In the genomic region with DNA sequence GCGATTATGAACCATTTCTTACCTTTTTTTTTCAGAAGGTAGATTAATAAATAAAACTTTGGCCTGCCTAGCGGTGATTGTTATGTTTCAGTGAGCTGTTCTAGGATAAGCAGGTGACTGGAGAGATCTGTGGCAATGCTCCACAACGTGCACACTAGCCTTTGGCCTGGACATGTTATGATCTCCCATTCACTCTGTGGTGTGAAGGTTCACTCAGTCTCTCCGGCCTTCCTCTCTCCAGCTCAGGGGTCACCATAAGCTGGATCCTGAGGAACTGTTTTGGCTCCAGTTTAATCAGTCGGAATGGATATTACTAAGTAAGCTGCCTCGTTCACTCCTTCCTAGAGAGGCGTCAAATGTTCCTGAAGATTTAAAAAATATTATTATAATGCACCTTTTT, we compare ENCODE assay signal across 15 mouse cellular contexts.
DNase-seq lines count a peak whose midpoint lies in the region; ATAC-seq and TF ChIP-seq lines count a peak whose summit lies in the region.
"Had no signal": no experiment of that assay in that cellular context is flagged by ENCODE, and none has a peak within 500 bp of the region (broad histone marks: within the 10 kb centered on the region; RNA-seq: fewer than 3 reads in every experiment).

No protein-coding gene starts in this region.

- H3K4me2 ChIP-seq in forebrain, embryonic 13.5 days = no peak overlapping the region
- H3K4me2 ChIP-seq in hindbrain, embryonic 12.5 days (replicated peaks) = no peak overlapping the region
- no peak overlapping the region for H3K4me2 ChIP-seq in liver, embryonic 11.5 days
- no peak overlapping the region for H3K4me2 ChIP-seq in hindbrain, postnatal 0 days (ENCODE audit: low read depth, low read length)
- H3K4me2 ChIP-seq: heart, embryonic 13.5 days; lung, embryonic 14.5 days; stomach, embryonic 15.5 days had no signal

- peak overlapping the region; percentile 73 for H3K27ac ChIP-seq in forebrain, embryonic 13.5 days
- H3K27ac ChIP-seq in forebrain, embryonic 10.5 days = no peak overlapping the region
- no peak overlapping the region for H3K27ac ChIP-seq in hindbrain, embryonic 12.5 days
- no peak overlapping the region for H3K27ac ChIP-seq in hindbrain, embryonic 10.5 days
- H3K27ac ChIP-seq in liver, adult 2 months (replicated peaks; ENCODE audit: insufficient read depth, low read depth, low read length) = 0 out of 2 replicates have a peak overlapping the region, but pooled peaks have one; percentile 11
- no peak overlapping the region for H3K27ac ChIP-seq in liver, embryonic 11.5 days (ENCODE audit: low read depth, low read length)
- H3K27ac ChIP-seq in hindbrain, postnatal 0 days = peak overlapping the region; percentile 80; the same call in 1 of the 2 replicates
- H3K27ac ChIP-seq: heart, embryonic 13.5 days; stomach, embryonic 15.5 days had no signal

- no peak for DNase-seq in forebrain, embryonic 10.5 days (ENCODE audit: extremely low spot score, low spot score)
- no peak for DNase-seq in hindbrain, embryonic 10.5 days (ENCODE audit: low spot score)
- peak; percentile 98 for DNase-seq in liver, adult 2 months (ENCODE audit: extremely low read depth, low read depth, low spot score)
- DNase-seq in liver, embryonic 11.5 days (ENCODE audit: low spot score) = no peak
- no peak for DNase-seq in hindbrain, postnatal 0 days (ENCODE audit: low spot score)
- no peak for DNase-seq in frontal cortex, postnatal 14 days (ENCODE audit: low spot score in 2 of 2)
- DNase-seq: cerebellum, adult 11 months; lung, embryonic 14.5 days; retina, postnatal 1 day had no signal

- WGBS in forebrain, embryonic 13.5 days = 85% methylated on average over 7 of the region's 7 CpGs
- 90% methylated on average over 7 of the region's 7 CpGs for WGBS in forebrain, embryonic 10.5 days
- 87% methylated on average over 7 of the region's 7 CpGs for WGBS in hindbrain, embryonic 12.5 days
- WGBS in hindbrain, embryonic 10.5 days = 95% methylated on average over 7 of the region's 7 CpGs
- 26% methylated on average over 7 of the region's 7 CpGs for WGBS in liver, adult 2 months
- 82% methylated on average over 7 of the region's 7 CpGs for WGBS in liver, embryonic 11.5 days
- WGBS in hindbrain, postnatal 0 days = 64% methylated on average over 7 of the region's 7 CpGs

- ATAC-seq in forebrain, embryonic 13.5 days = no peak
- 0 out of 2 replicates have a peak, but pooled peaks have one; percentile 24 for ATAC-seq in hindbrain, embryonic 12.5 days (ENCODE audit: low FRiP score)
- ATAC-seq in liver, embryonic 11.5 days (replicated peaks; ENCODE audit: low FRiP score) = no peak
- ATAC-seq in hindbrain, postnatal 0 days = no peak
- ATAC-seq: intestine, embryonic 16.5 days; midbrain, embryonic 16.5 days had no signal

- peaks cover 71% of the 10 kb centered on the region for H3K4me1 ChIP-seq in forebrain, embryonic 13.5 days
- H3K4me1 ChIP-seq in forebrain, embryonic 10.5 days = peaks cover 11% of the 10 kb centered on the region; the same call in 1 of the 2 replicates
- H3K4me1 ChIP-seq in hindbrain, embryonic 12.5 days = peaks cover 15% of the 10 kb centered on the region
- H3K4me1 ChIP-seq in hindbrain, embryonic 10.5 days (replicated peaks) = no peaks in the 10 kb centered on the region
- peaks cover 19% of the 10 kb centered on the region for H3K4me1 ChIP-seq in liver, adult 2 months (ENCODE audit: control insufficient read depth, insufficient read depth, low read length)
- no peaks in the 10 kb centered on the region for H3K4me1 ChIP-seq in liver, embryonic 11.5 days (replicated peaks; ENCODE audit: control insufficient read depth, insufficient read depth, low read length)
- peaks cover 24% of the 10 kb centered on the region for H3K4me1 ChIP-seq in hindbrain, postnatal 0 days (ENCODE audit: insufficient read depth, low read length)
- H3K4me1 ChIP-seq: stomach, embryonic 15.5 days had no signal

- no peak overlapping the region for H3K9ac ChIP-seq in forebrain, embryonic 13.5 days
- H3K9ac ChIP-seq in hindbrain, embryonic 12.5 days = no peak overlapping the region
- no peak overlapping the region for H3K9ac ChIP-seq in liver, adult 2 months (ENCODE audit: low read depth, low read length)
- no peak overlapping the region for H3K9ac ChIP-seq in liver, embryonic 11.5 days (ENCODE audit: low read depth, low read length)
- H3K9ac ChIP-seq in hindbrain, postnatal 0 days (replicated peaks; ENCODE audit: low read length) = no peak overlapping the region
- H3K9ac ChIP-seq: heart, embryonic 13.5 days; lung, embryonic 14.5 days; stomach, embryonic 15.5 days had no signal

- H3K4me3 ChIP-seq in forebrain, embryonic 13.5 days = no peak overlapping the region
- H3K4me3 ChIP-seq in forebrain, embryonic 10.5 days = no peak overlapping the region
- no peak overlapping the region for H3K4me3 ChIP-seq in hindbrain, embryonic 12.5 days
- no peak overlapping the region for H3K4me3 ChIP-seq in hindbrain, embryonic 10.5 days
- no peak overlapping the region for H3K4me3 ChIP-seq in liver, adult 2 months (ENCODE audit: insufficient read depth, low read depth, low read length)
- H3K4me3 ChIP-seq in liver, embryonic 11.5 days (ENCODE audit: low read depth, low read length) = no peak overlapping the region
- H3K4me3 ChIP-seq in hindbrain, postnatal 0 days (ENCODE audit: low read length) = no peak overlapping the region
- H3K4me3 ChIP-seq: heart, embryonic 13.5 days; stomach, embryonic 15.5 days had no signal

- no peaks in the 10 kb centered on the region for H3K27me3 ChIP-seq in forebrain, embryonic 13.5 days
- H3K27me3 ChIP-seq in forebrain, embryonic 10.5 days (ENCODE audit: poor library complexity, severe bottlenecking) = no peaks in the 10 kb centered on the region
- no peaks in the 10 kb centered on the region for H3K27me3 ChIP-seq in hindbrain, embryonic 12.5 days
- H3K27me3 ChIP-seq in hindbrain, embryonic 10.5 days (ENCODE audit: insufficient read depth, poor library complexity, severe bottlenecking) = no peaks in the 10 kb centered on the region
- no peaks in the 10 kb centered on the region for H3K27me3 ChIP-seq in liver, adult 2 months (ENCODE audit: control insufficient read depth, insufficient read depth, low read length)
- no peaks in the 10 kb centered on the region for H3K27me3 ChIP-seq in liver, embryonic 11.5 days (replicated peaks; ENCODE audit: control insufficient read depth, insufficient read depth, low read length)
- no peaks in the 10 kb centered on the region for H3K27me3 ChIP-seq in hindbrain, postnatal 0 days (ENCODE audit: insufficient read depth, low read length)
- H3K27me3 ChIP-seq: heart, embryonic 13.5 days; stomach, embryonic 15.5 days had no signal

- no peak for TF ChIP-seq POLR2A in liver, adult 2 months (IDR thresholded peaks at IDR 0.05; ENCODE audit: extremely low read depth, insufficient read depth, low read length)

- no peaks in the 10 kb centered on the region for H3K36me3 ChIP-seq in forebrain, embryonic 13.5 days (ENCODE audit: poor library complexity, severe bottlenecking)
- peaks cover 5% of the 10 kb centered on the region; the same call in 1 of the 2 replicates for H3K36me3 ChIP-seq in forebrain, embryonic 10.5 days (replicated peaks)
- H3K36me3 ChIP-seq in hindbrain, embryonic 12.5 days = no peaks in the 10 kb centered on the region
- H3K36me3 ChIP-seq in hindbrain, embryonic 10.5 days = no peaks in the 10 kb centered on the region
- no peaks in the 10 kb centered on the region for H3K36me3 ChIP-seq in liver, adult 2 months (ENCODE audit: control insufficient read depth, insufficient read depth, low read length)
- no peaks in the 10 kb centered on the region for H3K36me3 ChIP-seq in liver, embryonic 11.5 days (ENCODE audit: control insufficient read depth, insufficient read depth, low read length)
- H3K36me3 ChIP-seq in hindbrain, postnatal 0 days (ENCODE audit: insufficient read depth, low read length) = no peaks in the 10 kb centered on the region
- H3K36me3 ChIP-seq: stomach, embryonic 15.5 days had no signal

- TF ChIP-seq CTCF in liver, adult 2 months (IDR thresholded peaks at IDR 0.05; ENCODE audit: low read depth, low read length) = no peak
- no peak for TF ChIP-seq CTCF in hindbrain, postnatal 0 days (IDR thresholded peaks at IDR 0.05; ENCODE audit: low read depth)

- no peaks in the 10 kb centered on the region for H3K9me3 ChIP-seq in forebrain, embryonic 13.5 days (replicated peaks)
- no peaks in the 10 kb centered on the region for H3K9me3 ChIP-seq in forebrain, embryonic 10.5 days
- H3K9me3 ChIP-seq in hindbrain, embryonic 12.5 days (replicated peaks) = no peaks in the 10 kb centered on the region
- H3K9me3 ChIP-seq in hindbrain, embryonic 10.5 days = no peaks in the 10 kb centered on the region
- no peaks in the 10 kb centered on the region for H3K9me3 ChIP-seq in liver, embryonic 11.5 days (ENCODE audit: control insufficient read depth, low read length)
- H3K9me3 ChIP-seq in hindbrain, postnatal 0 days (ENCODE audit: low read length) = no peaks in the 10 kb centered on the region
- H3K9me3 ChIP-seq: heart, embryonic 13.5 days; stomach, embryonic 15.5 days had no signal

- peaks cover 16% of the 10 kb centered on the region; the same call in 1 of the 2 replicates for H3K79me2 ChIP-seq in liver, adult 2 months (ENCODE audit: control insufficient read depth, insufficient read depth, low read length)

Comparison
In these comparisons a context has a peak if more than half of its experiments do, and no peak if none do; other contexts are left out.
1. H3K27ac ChIP-seq: peak in forebrain, embryonic 13.5 days (single experiment), liver, adult 2 months (single experiment) and hindbrain, postnatal 0 days (single experiment); none in forebrain, embryonic 10.5 days (single experiment), hindbrain, embryonic 12.5 days (single experiment), hindbrain, embryonic 10.5 days (single experiment) and liver, embryonic 11.5 days (single experiment).